Mouse (Mus musculus): Measurements from ENCODE around the gene Lrrc27. TPM values are rescaled to one million over a fixed set of nuclear protein-coding genes. Genes with fewer than 3 reads are reported as not detected.

Lrrc27 gene
- polyA plus RNA-seq, 1 experiment from 2014 or later, result 1.9 TPM

- DNase-seq (ENCODE audit: low spot score), result no peak
Observed at GRCm38 (mm10) chr7:139272639-139273396, 60.0 kb downstream of the Lrrc27 start.

GRCm38 (mm10) chr7:139273397-139273719 lies 60.6 kb downstream of the Lrrc27 start:
- DNase-seq (ENCODE audit: low spot score), result peak; percentile 21

DNA sequence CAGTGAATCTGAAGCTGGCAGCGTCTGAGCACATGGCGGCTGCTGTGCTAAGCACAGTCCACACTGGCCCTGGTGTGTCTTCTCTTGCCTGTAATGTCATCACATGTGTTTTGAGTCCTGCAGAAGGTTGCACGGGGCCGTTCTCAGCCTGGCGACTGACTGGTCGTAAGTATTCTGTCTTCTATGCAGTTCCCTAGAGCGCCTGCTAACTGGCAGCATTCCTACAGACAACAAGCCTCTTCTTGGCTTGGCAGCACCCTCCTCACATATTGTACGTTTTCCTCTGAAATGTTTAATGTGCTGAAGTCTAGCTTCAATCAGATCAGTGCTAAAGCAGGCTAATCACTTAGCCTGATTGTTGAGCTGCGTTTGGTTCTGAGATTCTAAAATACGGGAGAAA lies 62.8 kb downstream of the Lrrc27 start:
- no peak for DNase-seq (ENCODE audit: low spot score)

GRCm38 (mm10) chr7:139276150-139276549 lies 63.4 kb downstream of the Lrrc27 start:
- DNase-seq (ENCODE audit: low spot score), result no peak

- DNase-seq (ENCODE audit: low spot score), result no peak
Observed at GRCm38 (mm10) chr7:139277536-139277935, 64.7 kb downstream of the Lrrc27 start.

DNA sequence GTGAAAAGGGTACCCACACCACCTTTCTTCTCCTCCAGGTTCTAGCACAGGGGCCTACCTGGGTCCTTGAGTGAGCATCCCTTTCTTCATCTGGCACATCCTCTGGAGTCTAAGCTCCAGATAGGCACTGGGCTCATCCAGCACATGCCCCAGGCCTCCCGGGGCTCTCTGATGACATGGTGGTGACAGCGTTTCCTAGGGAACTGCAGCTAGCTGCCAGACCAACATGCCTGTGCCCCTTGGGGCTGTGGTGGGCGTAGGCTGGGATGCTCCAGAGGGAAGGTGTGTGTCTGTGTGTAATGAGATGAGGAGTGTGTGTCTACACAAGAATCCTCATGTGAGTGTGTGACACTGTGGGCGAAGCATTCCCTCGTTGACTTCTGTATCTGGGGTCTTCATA lies 66.8 kb downstream of the Lrrc27 start:
- no peak for DNase-seq (ENCODE audit: low spot score)

DNA sequence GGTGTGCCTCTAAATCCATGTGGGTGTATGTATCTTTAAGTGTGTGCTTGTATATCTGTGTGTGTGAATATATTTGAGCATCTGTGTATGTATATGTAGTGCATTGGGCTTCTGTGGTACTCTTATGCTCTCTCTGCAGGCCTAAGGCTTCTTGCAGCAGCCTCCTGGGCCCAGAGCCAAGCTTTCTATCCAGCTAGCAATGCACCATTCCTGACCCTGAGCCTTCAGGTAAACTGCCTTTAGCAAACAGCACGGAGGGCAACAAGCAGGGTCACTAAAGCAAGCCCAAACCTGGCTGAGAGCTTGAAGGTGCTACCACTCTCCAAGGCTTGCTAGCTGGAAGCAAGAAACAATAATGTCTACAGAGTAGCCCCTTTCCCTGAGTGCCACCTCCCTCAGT lies 67.3 kb downstream of the Lrrc27 start:
- no peak for DNase-seq (ENCODE audit: low spot score)

GRCm38 (mm10) chr7:139281195-139281594 lies 68.4 kb downstream of the Lrrc27 start:
- DNase-seq (ENCODE audit: low spot score), result no peak

DNA sequence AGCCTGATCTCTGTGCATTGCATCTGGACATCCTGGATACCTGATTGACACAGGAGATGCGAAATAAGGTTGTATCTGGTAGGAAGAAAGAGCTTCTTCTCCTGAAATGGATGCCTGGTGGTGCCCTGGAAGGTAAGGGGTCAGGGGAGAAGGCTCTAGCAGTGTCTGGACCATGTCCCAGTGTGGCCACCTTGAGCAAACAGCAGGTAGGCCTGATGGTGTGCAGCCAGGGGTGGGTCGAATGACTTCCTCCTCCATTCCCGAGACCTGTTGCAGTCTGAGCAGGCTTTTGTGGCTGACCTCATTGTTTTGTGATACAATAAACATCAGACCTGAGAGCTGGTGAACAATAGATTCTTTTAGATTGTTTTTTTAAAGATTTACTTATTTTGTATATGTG lies 69.2 kb downstream of the Lrrc27 start:
- no peak for DNase-seq (ENCODE audit: low spot score)

DNA sequence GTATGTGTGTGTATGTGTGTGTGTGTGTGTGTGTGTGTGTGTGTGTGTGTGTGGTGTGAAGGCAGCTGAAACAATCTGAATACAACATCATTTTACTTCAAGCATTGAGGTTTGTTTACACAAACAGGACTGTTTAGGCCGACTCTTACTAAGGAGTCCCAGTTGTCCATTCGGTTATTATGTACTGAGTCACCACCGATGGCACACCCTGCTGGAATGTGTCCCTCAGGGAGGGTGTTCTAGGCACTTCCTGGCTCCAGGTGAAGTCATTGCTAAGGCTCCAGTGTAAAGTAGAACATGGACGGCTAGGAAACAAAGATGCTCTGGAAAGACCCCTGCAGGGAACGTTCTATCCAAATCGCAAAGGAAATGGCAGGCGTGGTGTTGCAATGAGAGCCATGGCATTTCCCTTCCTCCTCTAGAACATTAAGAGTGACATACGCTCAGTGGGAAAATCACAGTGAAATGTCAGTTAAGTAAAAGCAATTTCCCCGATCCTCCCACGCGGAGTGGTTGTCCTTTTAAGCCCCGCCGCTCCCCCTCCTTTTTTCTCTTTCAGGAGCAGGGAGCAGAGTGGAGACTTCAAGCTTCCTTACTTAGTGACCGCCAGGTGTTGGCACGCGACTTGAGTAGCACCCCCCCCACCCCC lies 72.6 kb downstream of the Lrrc27 start:
- no peak for DNase-seq (ENCODE audit: low spot score)

DNA sequence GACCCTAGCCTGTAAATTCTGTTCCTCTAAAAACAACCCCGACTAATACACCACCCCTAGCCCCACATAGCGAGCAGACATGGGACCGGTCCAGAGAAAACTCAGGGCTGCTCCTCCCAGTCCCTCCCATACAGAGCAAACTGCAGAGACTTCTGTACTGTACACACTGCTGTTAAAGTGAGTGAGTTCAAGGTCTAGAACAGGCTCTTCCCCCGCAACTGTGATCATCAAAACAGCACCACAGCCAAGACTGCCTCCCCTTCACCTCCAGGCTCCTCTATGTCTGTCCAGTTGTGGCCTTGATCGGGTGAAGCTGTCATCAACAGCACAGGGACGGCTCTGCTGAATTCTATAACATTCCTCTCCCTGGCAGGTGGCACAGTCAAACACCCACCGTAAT lies 75.8 kb downstream of the Lrrc27 start:
- DNase-seq (ENCODE audit: low spot score), result no peak

Other genes starting within 250 kb of the Lrrc27 start
- gene Dpysl4, start 127.0 kb upstream of the Lrrc27 start, polyA plus RNA-seq (2015; fragmentation: Nextera tagmentation; extraction: Ambion mirVana), result 0.13 and 0.22 TPM in 2 replicates
- not detected in 2 replicates for gene Stk32c, start 319 bp downstream of the Lrrc27 start, polyA plus RNA-seq (2015; fragmentation: Nextera tagmentation; extraction: Ambion mirVana)
- 3.7 and 3.9 TPM in 2 replicates for gene Pwwp2b, start 35.5 kb downstream of the Lrrc27 start, polyA plus RNA-seq (2015; fragmentation: Nextera tagmentation; extraction: Ambion mirVana)
- 10.0 and 11.7 TPM in 2 replicates for gene Inpp5a, start 176.1 kb downstream of the Lrrc27 start, polyA plus RNA-seq (2015; fragmentation: Nextera tagmentation; extraction: Ambion mirVana)